Mouse (Mus musculus) T-cell, adult 66 days (primary cell): ENCODE results near the gene Abhd16a. TPM values are rescaled to one million over a fixed set of nuclear protein-coding genes. Genes with fewer than 3 reads are reported as not detected.

Experiments used
- total RNA-seq, 2 experiments: library from RNA; stranded (reverse); gene quantifications; 3 replicates in 1 of 2; 4 replicates in 1 of 2; pipeline ENCODE4 v1.2.4; 2023

Gene Abhd16a
- total RNA-seq, result 10 to 100 TPM; 73.4 to 81.3 TPM

DNA sequence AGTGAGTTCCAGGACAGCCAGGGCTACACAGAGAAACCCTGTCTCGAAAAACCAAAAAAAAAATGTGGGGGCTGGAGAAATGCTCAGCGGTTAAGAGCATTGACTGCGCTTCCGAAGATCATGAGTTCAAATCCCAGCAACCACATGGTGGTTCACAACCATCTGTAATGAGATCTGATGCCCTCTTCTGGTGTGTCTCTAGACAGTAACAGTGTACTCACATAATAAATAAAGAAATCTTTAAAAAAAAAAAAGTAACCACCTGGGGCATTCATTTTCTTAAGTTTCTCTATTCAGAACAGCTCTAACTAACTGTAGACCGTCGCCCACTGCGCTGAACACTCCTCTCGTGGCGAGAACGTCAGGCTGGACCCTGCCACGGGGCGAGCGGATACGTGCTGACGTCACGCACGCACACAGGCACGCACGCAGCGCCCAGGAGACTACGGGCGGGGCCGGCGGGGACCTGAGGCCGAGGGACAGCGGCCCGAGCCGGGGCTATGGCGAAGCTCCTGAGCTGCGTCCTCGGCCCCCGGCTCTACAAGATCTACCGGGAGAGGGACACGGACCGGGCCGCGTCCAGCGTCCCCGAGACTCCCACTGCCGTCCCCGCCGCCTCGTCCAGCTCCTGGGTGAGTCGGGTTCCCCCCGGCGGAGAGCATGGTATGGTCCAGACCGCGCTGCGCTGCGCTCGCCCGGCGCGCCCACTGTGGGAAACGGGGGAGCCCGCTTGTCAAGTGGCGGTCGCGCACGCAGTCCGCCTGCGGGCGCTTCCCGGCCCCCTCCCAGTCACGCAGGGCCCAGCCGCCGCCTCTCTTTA is at the start of gene Abhd16a:
Abhd16a (plus strand) TSS at position 439 of the 820 bp plus-strand sequence.

DNA sequence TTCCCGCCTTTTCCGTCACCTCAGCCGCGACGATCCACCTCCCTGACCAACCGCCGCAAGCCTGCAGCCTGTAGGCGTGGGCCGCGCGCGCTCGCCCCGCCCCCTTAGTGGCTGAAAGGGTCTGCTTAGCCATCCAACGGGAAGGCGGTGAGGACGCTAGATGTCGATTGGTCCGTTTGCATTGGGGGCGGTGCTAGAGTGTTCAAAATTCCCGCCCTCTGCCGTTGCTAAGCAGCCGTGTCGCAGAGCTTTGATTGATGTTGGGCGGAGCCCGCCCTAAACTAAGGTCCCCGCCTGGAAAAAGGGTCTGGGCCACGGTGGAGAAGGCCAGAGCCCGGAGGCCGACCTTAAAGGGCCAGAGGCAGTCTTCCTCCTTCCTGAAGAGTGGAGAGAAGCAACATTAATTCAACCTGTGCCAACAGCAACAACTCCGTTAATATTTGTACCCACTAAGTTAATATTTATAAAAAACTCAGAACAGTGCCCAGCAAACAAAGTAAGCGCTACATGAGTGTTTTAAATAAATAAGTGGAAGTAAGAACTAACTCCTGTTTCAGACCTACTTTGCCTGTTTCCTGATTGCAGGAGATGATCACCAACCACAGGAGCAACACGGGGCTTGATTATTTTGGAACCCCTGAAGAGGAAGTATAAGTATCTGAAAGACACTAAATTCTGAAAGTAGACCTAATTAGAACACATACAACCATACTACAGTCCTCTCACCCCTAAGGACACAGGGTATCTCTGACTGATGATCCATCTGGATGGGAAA is 42.2 kb upstream of the Abhd16a start, which contains the start of gene Msh5:
Msh5 (minus strand) TSS at position 65 of the 775 bp plus-strand sequence.

DNA sequence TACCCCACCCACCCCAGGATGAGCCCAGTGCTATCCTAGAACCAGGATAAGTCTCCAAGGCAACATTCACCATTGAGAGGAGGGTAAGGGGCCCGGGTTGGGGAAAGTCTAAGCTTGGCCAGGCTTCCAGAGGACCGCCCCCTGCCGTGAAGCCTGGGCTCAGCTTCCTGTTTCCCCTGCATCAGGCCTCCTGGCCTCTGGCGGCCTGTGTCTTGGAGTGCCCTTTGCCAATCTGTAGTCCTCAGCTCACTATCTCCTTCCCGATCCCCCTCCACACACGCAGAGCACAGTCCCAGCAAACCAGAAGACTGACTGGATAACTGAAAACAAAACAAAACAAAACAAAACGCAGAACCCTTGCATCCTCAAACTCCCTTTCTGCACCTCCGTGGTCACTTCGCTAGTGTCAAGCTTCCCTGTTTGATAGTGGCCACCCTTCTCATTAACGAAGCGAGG is 39.5 kb upstream of the Abhd16a start, which contains the start of gene Clic1:
Clic1 (plus strand) TSS at position 406 of the 456 bp plus-strand sequence.

DNA sequence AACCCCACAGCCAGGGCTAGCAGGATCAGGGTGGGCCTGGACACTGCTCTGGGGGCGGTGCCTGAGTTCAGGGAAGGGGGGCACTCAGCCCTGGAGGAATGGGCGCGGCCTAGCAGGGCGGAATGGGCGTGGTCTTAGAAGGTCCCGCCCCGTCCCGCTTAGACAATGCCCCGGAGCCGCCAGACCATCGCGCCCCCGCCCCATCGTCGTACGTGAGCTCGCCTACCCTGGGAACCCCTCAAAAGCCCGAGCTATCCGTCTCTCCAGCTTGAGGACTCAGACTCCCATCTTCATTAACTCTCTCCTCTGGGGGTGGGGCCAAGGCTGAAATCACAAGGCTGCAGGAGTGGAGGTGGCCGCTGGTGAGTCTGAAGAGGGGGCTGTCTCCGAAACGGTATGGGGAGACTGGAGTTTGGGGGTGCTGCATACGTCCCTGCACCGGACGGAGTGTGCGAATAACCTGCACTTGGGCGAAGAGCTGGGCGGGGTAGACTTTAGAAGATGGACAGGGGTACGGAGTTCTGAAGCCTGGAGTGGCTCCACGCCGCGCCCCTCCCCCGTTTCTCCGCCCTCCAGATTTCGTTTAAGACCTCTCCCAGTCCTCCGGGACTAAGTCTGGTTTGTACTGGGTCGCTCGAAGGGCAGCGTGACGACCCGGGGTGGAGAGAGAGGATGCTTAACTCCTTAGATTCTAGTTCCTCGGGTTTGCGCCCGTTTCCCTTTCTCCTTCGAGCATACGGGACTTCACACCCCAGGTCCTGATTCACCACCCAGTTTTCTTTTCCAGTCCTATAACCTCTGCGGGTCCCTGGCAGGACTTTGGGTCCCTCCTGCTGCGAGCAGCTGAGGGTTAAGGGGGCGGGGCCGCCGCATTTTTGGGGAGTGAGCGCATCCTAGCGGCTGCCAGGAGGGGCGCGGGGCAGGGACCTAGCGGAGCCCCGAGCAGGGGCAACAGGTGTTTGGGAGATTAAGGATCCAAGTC is 29.9 kb upstream of the Abhd16a start, which contains the start of gene Ddah2:
Ddah2 (plus strand) TSS at position 125 of the 982 bp plus-strand sequence.

DNA sequence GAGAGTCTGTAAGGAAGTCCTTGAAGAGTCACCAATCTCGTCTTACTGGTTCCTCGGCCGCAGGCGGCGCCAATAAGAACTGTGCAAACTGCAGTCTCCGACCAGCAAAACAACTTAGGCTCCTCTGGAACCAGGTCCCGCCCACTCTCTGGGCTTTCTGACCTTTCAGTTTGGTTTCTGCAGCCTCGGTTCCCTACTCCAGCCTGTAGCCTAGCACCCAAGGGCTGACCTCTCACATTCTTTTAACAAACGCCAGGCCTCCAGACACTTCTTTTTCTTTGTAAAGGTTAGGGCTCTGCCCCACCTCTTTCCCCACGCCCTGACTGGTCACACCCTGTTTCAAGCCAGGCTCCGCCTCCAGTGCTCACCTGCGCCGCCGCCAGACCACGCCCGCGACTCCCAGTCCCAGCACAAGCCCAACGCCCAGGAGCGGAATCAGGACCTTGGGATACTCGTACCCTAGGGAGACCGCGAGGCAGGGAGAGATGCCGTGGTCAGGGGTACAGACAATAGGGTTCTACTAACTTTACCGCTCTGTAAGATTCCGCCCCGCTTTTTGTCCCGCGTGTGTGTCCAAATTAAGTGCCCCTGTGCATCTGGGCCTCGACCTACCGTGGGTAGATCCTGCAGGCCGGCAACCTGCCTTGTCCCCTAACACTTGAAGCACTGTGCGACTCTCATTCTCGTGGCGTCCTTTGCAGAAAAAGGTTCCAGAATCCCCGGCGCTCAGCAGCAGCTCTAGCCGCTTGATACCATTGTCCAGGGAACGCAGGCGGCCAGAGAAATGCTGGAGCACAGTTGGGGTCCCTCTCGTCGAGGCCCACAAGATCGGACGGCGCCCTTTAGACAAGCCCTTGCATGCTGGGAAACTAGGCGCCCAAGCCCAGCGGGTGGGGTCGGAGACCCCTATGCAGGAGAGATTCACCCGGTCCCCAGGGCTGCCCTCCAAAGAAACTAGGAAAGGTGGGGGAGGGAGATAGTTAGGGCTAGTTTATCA is 23.8 kb upstream of the Abhd16a start, which contains the start of gene Ly6g6c:
Ly6g6c (plus strand) TSS at position 438 of the 997 bp plus-strand sequence.

DNA sequence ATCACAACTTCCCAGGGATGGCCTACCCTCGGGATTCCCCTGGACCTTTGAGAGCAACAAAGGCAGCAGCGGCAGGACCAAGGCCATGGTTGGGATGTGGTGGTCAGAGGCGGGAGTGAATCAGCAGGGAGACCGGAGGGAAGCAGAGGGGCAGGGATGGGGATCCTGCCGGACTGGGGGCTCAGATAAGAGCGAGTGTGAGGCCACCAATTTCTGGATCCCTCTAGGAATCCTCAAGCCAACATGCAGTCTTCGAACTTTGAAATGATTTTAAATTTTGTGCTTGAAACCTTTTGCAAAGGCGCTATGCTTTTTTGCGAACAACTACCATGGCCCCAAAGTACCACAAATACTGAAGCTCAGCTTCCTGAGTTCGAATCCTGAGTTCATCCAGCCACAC is 23.0 kb upstream of the Abhd16a start, which contains the start of gene Mpig6b:
Mpig6b (minus strand) TSS at position 101 of the 400 bp plus-strand sequence.

DNA sequence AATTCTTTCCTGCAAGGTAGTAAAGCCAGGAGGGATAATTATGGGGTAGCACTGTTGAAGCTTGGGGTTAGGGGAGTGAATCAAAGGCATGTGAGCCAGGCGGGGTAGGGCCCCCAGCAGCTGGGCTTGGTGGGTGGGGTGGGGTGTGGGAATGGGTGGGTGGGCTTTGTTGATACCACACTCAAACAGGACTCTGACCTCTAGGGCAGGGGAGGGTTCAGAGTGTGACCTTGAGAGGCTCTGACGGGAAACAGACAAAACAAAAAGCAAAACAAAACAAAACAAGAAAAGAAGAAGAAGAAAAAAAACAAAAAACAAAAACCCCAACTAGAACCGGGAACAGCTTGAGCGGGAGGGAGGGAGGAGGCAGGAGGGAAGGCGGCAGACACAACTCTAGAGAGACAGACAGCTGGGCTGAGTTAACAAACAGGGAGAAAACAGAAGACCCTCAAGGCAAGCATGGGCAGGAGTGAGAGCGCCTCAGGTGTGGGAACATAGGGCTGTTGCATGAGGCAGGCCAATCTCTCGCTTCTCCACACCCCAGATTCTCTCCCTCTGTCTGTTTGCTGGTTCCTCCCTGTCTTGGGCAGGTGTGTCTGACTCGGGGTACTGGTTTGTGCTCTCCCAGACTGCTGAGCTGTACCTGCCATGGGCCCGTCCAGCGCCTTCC is 12.4 kb upstream of the Abhd16a start, which contains the start of gene Ly6g6e:
Ly6g6e (plus strand) TSS at position 396 of the 670 bp plus-strand sequence.

DNA sequence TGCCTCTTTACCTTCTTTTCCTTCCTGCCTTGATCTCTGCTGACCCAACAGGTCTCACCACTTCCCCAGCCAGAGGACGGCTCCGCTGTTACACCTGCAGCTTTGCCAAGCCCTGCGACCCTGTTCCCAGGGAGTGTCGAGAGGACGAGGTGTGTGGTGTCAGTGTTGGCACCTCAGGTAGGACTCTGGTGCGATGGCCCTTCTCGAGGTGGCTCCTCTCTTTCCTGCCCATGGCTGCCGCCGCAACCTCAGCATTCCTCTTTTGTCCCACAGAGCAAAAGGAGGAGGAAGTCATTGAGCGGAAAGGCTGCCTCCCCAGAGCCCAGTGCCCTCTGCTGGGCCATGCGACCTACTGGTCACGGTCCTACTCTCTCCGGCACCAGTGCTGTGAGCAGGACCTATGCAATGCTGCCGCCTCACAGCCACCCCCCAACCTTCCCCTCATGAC is 11.3 kb upstream of the Abhd16a start, which contains the start of gene Ly6g6d:
Ly6g6d (minus strand) TSS at position 280 of the 448 bp plus-strand sequence.

DNA sequence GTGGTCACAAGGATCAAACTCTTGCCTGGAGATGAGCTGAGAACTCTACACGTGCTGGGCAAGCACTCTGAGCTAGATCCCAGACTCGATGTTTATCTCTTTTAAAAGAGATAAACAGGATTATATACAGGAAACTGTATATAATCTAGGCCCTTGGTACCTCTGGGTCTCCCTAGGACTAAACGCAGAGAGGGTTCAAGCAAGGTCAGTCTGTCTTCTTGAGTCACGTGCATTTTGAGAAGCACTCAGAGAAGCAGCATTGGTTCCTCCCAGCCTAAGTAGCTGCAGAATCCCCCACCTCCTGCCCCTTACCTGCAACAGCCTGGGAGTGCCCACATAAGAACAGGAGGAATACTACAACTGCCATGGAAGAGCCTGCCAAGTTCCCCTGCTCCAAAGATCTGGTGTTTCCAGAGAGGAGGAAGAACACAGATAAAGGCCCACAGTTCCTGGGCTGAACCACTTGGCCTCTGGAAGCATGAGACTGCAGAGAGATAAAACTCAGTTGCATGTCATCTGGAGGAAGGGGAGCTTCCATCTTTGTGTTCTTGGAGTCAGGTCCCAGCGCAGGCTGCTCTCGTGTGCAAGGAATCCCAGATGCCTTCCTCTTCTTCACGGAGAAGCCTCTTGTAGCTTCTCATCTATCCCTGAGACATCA is 3.7 kb upstream of the Abhd16a start, which contains the start of gene Ly6g6f:
Ly6g6f (minus strand) TSS at position 403 of the 658 bp plus-strand sequence.

DNA sequence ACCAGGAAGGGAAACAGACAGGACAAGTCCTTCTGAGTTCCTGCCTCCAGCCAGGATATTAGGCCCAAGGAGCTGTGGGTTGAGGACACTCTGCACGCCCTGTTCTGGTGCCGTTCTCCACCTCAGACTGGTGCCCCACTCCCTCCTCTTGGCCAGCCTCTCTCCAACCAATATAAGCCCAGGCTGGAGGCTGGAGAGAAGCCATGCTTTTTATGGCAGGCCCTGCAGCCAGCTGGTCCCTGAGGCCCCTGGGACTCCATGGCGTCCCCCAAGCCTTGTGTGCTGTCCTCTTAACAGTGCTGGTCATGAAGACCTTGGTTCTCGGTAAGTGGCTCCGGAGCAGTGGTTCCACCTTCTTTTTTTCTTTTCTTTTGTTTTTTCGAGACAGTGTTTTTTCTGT is 19.0 kb downstream of the Abhd16a start, which contains the start of gene Ly6g5c:
Ly6g5c (plus strand) TSS at position 183 of the 400 bp plus-strand sequence.

DNA sequence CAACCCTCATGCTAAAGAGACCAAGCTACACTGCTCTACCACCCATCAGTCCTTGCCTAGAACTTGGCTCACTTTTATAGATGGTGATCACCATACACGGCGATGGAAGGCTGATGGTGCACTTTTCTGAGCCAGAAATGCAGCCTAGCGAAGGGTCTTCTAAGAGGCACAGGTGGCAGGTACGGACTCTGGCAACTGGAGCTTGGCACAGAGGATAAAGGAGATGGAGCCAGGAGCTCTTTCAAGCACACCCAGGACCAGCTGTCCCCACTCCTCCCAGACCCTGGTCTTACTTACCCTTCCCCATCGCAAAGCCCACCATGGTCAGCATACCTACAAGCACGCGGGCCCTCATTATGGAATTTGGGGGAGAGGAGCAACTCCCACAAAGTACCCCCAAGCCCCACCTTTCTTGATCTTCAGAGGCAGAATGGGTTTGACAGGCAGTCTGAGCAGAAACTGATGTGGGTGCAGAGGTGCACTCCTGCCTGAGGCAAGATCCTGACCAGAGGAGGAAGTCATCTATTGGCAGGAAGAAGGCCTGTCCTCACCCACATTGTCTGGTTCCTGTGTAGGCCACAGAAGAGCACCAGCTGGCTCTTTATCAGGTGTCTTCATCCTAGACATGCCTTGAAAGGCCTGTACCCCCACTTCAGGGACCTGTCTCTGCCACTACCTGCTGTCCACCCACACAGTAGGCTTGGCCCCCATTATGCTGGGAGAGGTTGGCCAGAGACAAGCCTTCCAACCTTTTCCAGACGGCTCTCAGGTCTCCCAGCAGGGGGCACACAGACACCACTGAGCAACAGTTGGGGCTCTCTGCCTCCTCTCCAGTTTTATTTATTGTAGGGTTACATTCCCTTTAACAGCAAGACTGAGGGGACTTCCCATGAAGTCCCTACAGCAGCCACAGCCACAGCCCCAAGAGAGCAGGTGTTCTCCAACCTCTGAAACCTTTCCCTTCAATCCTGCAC is 26.3 kb downstream of the Abhd16a start, which contains the start of gene Ly6g5b:
Ly6g5b (minus strand) TSS at position 383 of the 974 bp plus-strand sequence.

DNA sequence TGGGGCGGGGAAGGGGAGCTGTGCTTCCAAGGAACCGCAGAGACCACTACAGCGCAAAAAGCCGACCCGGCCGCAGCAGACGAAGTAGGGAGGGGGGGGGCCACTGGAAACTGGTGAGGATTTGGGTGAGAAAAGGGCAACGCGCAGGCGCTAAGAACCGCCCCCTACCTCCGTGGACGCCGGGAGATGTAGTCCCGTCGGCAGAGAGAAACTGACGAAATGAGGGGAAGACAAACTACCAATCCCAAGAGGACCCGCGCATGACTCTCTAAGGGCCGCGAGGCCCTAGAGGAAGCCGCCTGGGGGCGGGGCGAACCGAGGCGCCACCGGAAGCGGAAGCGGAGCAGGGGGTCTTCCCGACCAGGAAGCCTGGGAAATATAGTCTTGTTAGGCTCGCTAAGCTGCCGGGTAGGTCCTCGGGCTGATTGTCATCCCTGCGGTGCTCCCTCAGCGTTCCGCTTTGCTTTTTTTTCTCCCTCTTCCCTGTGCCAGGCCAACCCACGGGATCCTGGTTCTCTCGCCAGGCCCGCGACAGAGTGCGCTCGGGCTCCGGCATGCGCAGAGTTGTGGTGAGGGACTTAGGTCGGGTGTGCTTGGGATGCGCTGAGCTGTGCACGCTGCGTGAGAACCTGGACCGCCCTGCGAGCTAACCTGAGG is 32.2 kb downstream of the Abhd16a start, which contains the start of gene Gpank1:
Gpank1 (plus strand) TSS at position 313 of the 657 bp plus-strand sequence.

DNA sequence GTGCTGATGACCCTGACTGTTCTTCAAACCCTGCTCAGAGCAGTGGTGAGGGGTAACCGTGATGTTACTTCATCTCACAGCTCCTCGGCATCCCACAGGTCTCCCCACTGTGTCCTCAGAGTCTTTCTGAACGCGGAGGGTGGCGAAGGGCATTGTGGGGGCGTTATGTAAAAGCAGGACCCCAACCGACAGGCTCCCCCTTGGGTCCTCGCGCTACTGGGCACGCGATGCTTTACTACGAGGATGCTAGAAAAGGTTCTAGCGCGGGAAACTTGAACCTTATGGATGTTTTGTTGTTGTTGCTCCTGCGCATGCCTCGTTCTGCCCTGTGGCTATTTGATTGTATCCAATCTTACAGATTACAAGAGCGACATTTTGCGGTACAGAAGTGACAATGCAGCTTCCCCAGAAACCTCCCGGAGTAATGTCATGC is 32.8 kb downstream of the Abhd16a start, which contains the start of gene Csnk2b:
Csnk2b (minus strand) TSS at position 183 of the 433 bp plus-strand sequence.

DNA sequence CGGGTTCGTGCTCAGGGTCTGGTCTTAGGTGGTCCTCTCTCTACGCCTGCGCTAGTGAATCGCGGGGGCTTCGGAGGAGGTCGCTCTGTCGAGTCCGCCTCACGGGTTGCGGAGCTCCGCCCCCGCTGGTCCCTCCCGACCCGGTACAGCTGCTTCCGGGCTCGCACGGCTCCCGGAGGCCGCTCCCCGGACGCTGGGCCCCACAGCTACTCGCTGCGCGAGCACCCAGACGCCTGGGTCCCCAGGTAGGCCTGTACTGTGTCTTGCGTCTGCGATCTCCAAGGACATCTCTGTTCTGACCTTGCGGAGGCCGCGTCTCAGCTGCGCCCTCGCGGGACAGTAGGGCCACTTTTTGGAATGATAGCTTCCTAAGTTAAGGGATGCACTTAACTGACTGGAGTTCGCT is 37.1 kb downstream of the Abhd16a start, which contains the start of gene D17H6S53E:
D17H6S53E (plus strand) TSS at position 168 of the 406 bp plus-strand sequence.

DNA sequence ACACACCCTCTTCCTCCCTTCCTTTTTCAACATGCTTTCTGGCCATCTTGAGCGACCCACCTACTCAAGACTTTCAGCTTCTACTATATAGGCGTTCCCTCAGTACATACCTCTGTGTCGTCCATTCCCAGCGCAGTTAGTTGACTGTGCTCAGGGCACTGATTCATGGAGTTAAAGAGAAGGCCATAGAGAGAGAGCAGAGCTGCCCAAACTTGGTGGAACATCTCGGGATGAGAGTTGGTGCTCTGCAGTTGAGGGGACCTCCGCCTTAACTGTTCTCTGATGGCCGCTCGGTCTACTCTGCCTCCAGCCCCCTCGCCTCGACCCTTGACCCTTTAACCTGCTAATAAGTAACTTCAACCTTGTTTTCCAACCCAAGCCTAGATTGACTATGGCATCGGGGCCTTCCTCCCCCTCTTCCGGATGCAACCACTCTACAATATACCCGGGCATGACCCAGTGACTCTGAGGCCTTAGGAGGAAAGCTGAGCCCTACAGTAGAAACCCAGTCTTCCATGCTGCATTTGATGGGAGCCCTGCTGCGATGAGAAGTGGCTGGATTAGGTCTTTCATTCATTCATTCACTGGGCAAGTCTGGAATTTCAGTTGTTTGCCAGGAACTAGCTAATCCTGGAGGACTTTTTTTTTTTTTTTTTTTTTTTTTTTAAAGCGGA is 42.6 kb downstream of the Abhd16a start, which contains the start of gene Apom:
Apom (minus strand) TSS at position 551 of the 674 bp plus-strand sequence.

